Mouse (Mus musculus) adrenal gland, postnatal 10 days (tissue): Measurements from ENCODE around the gene Tlcd1. TPM values are rescaled to one million over a fixed set of nuclear protein-coding genes. Genes with fewer than 3 reads are reported as not detected.
A peak's percentile ranks its signal among the peaks of the same experiment; 100 is the strongest.

Experiments
- DNase-seq: peaks from one replicate; pipeline ENCODE4 v3.0.0; 2021; ENCODE audit warnings: mixed read lengths
- microRNA-seq: library from miRNA; unstranded; fragments of <30 nt; microRNA quantifications from one replicate; pipeline ENCODE4 v1.2.0, GENCODE M21; 2021
- total RNA-seq, 2 experiments: library from RNA; stranded (reverse); gene quantifications; 2 replicates each; pipeline ENCODE4 v1.2.3; 2021

Tlcd1 gene
- total RNA-seq, 2 experiments from 2014 or later = 34.4 to 45.6 TPM

- DNase-seq = no peak
Measured at GRCm38 (mm10) chr11:78205361-78206206, 29.1 kb downstream of the Tlcd1 start.

GRCm38 (mm10) chr11:78207190-78207589 lies 30.7 kb downstream of the Tlcd1 start:
- no peak for DNase-seq

- peak; percentile 48 for DNase-seq
Measured at GRCm38 (mm10) chr11:78209886-78210285, 33.4 kb downstream of the Tlcd1 start.

GRCm38 (mm10) chr11:78210615-78211014 lies 34.1 kb downstream of the Tlcd1 start:
- DNase-seq = no peak

- DNase-seq = no peak
Measured at GRCm38 (mm10) chr11:78211513-78211912, 35.0 kb downstream of the Tlcd1 start.

- no peak for DNase-seq
Measured at GRCm38 (mm10) chr11:78213086-78213817, 36.7 kb downstream of the Tlcd1 start.

GRCm38 (mm10) chr11:78215709-78216317 lies 39.3 kb downstream of the Tlcd1 start:
- DNase-seq = no peak

- DNase-seq = no peak
Measured at GRCm38 (mm10) chr11:78223586-78223985, 47.1 kb downstream of the Tlcd1 start.

Small RNA genes within 50 kb of the gene (microRNA-seq; reads per million reads assigned to microRNA genes)
- not detected for gene Mir7653

Other genes starting within 250 kb of the Tlcd1 start
- 1 to 10 TPM; 2.5 to 3.6 TPM for gene Sez6, start 245.9 kb upstream of the Tlcd1 start, total RNA-seq
- gene Phf12, start 194.0 kb upstream of the Tlcd1 start, total RNA-seq = 10 to 100 TPM; 42.9 to 55.3 TPM
- 10 to 100 TPM in 1 of 2 experiments, 1 to 10 TPM in 1; 8.6 to 10.4 TPM for gene Dhrs13, start 144.4 kb upstream of the Tlcd1 start, total RNA-seq
- 10 to 100 TPM; 79.1 to 95.9 TPM for gene Flot2, start 138.8 kb upstream of the Tlcd1 start, total RNA-seq
- 10 to 100 TPM; 30.4 to 35.0 TPM for gene Eral1, start 96.3 kb upstream of the Tlcd1 start, total RNA-seq
- 10 to 100 TPM; 14.7 to 15.3 TPM for gene Fam222b, start 82.1 kb upstream of the Tlcd1 start, total RNA-seq
- 10 to 100 TPM; 52.2 to 53.0 TPM for gene Traf4, start 11.1 kb upstream of the Tlcd1 start, total RNA-seq
- 10 to 100 TPM in 1 of 2 experiments, 1 to 10 TPM in 1; 8.6 to 10.9 TPM for gene Nek8, start within 50 bp of the Tlcd1 start, total RNA-seq
- gene Rpl23a, start 6.9 kb downstream of the Tlcd1 start, total RNA-seq = 1,000 to 10,000 TPM; 1,780 to 1,853 TPM
- 100 to 1,000 TPM in 1 of 2 experiments, 10 to 100 TPM in 1; 93.0 to 100 TPM for gene Rab34, start 11.7 kb downstream of the Tlcd1 start, total RNA-seq
- gene Proca1, start 16.7 kb downstream of the Tlcd1 start, total RNA-seq = 10 to 100 TPM; 14.8 to 18.1 TPM
- gene Sdf2, start 69.0 kb downstream of the Tlcd1 start, total RNA-seq = 10 to 100 TPM; 67.9 to 68.2 TPM
- 10 to 100 TPM; 46.9 to 50.9 TPM for gene Supt6, start 69.3 kb downstream of the Tlcd1 start, total RNA-seq
- 100 to 1,000 TPM; 138 to 184 TPM for gene 2610507B11Rik, start 85.0 kb downstream of the Tlcd1 start, total RNA-seq
- gene BC030499, start 114.1 kb downstream of the Tlcd1 start, total RNA-seq = 1 to 10 TPM in 1 of 2 experiments, under 1 TPM in 1; 0.57 to 2.2 TPM
- gene Spag5, start 124.8 kb downstream of the Tlcd1 start, total RNA-seq = 10 to 100 TPM; 11.2 to 16.1 TPM
- 1 to 10 TPM; 8.3 to 8.6 TPM for gene Aldoc, start 146.3 kb downstream of the Tlcd1 start, total RNA-seq
- gene Pigs, start 151.7 kb downstream of the Tlcd1 start, total RNA-seq = 10 to 100 TPM; 40.1 to 40.3 TPM
- gene Unc119, start 166.8 kb downstream of the Tlcd1 start, total RNA-seq = 10 to 100 TPM; 36.1 to 42.5 TPM
- under 1 TPM in 1 of 2 experiments, not detected in 1; 0.09 TPM for gene Foxn1, start 209.8 kb downstream of the Tlcd1 start, total RNA-seq
- not detected for gene Slc13a2, start 245.5 kb downstream of the Tlcd1 start, total RNA-seq